22 mouse cellular contexts compared by ENCODE assay signal in the genomic region with DNA sequence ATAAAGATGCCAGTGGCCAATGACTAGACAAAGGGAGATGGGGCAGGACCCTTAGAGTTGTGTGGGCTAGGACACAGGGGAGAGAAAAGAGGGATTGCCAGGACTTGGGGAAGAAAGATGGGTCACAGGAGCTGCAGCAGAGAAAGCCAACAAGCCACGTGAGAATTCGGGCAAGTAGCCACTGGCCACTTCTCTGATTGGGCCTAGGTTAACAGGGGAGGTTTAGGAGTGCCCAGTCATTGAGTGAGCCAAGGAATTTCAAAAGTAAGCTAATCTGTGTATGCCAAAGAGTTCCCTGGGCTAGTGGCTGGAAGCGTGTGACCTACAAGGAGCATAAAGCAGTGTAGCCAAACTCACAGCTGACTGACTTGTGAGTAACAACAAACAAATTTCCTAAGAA. TPM values are rescaled to one million over a fixed set of nuclear protein-coding genes. Genes with fewer than 3 reads are reported as not detected.
"Had no signal": no experiment of that assay in that cellular context is flagged by ENCODE, and none has a peak within 500 bp of the region (broad histone marks: within the 10 kb centered on the region; RNA-seq: fewer than 3 reads in every experiment).

No protein-coding gene starts in this region.

- H3K4me3 ChIP-seq: limb, embryonic 12.5 days; limb, embryonic 15.5 days; liver, embryonic 13.5 days; lung, embryonic 15.5 days; megakaryocyte, embryonic 14.5 days; midbrain, embryonic 10.5 days; midbrain, embryonic 13.5 days; myocyte; neural tube, embryonic 13.5 days; stomach, embryonic 15.5 days had no signal

- H3K4me1 ChIP-seq: limb, embryonic 12.5 days; limb, embryonic 15.5 days; liver, embryonic 13.5 days; lung, embryonic 15.5 days; megakaryocyte, embryonic 14.5 days; midbrain, embryonic 10.5 days; midbrain, embryonic 13.5 days; neural tube, embryonic 13.5 days; stomach, embryonic 15.5 days had no signal

- DNase-seq: kidney, adult 18-20 months; kidney, adult 9 months; kidney, postnatal 14 days; kidney, postnatal 4 days; left cerebral cortex, postnatal 4 days; liver, embryonic 13.5 days; retina, postnatal 1 day; right cerebral cortex, postnatal 25 days; spleen, adult 18-20 months; thymus, postnatal 25 days had no signal

- H3K9ac ChIP-seq: limb, embryonic 12.5 days; limb, embryonic 15.5 days; liver, embryonic 13.5 days; lung, embryonic 15.5 days; midbrain, embryonic 13.5 days; neural tube, embryonic 13.5 days; stomach, embryonic 15.5 days had no signal

- H3K36me3 ChIP-seq: limb, embryonic 12.5 days; limb, embryonic 15.5 days; liver, embryonic 13.5 days; lung, embryonic 15.5 days; midbrain, embryonic 10.5 days; midbrain, embryonic 13.5 days; neural tube, embryonic 13.5 days; stomach, embryonic 15.5 days had no signal

- H3K27ac ChIP-seq: limb, embryonic 12.5 days; limb, embryonic 15.5 days; liver, embryonic 13.5 days; lung, embryonic 15.5 days; midbrain, embryonic 10.5 days; midbrain, embryonic 13.5 days; neural tube, embryonic 13.5 days; stomach, embryonic 15.5 days had no signal

- H3K27me3 ChIP-seq: limb, embryonic 12.5 days; limb, embryonic 15.5 days; liver, embryonic 13.5 days; lung, embryonic 15.5 days; megakaryocyte, embryonic 14.5 days; midbrain, embryonic 13.5 days; neural tube, embryonic 13.5 days; stomach, embryonic 15.5 days had no signal

RNA-seq across cellular contexts. Expression of a gene that starts 9.7 kb away (rescaled TPM):
- total RNA-seq: layer of hippocampus, adult 18-20 months; monocyte, adult 5-6 weeks; neutrophil, adult 5-6 weeks had no signal
- polyA plus RNA-seq: liver, embryonic 13.5 days; myocyte had no signal
